Mouse (Mus musculus) CH12.LX (cell line): ENCODE results near the gene Myom1. TPM values are rescaled to one million over a fixed set of nuclear protein-coding genes. Genes with fewer than 3 reads are reported as not detected.

Experiments
- DNase-seq: peaks from one replicate; pipeline ENCODE4 v3.0.0-alpha.2; 2013; ENCODE audit errors: extremely low read depth
- H3K27ac ChIP-seq: 2 replicates; pipeline ENCODE4 v1.5.1; 2012; ENCODE audit warnings: low read depth, mild to moderate bottlenecking, control low read depth, moderate library complexity; ENCODE audit not compliant: insufficient read depth
- H3K27me3 ChIP-seq: replicated peaks from 2 replicates; pipeline ENCODE3; 2012; ENCODE audit warnings: inconsistent platforms
- H3K36me3 ChIP-seq, 2 experiments: replicated peaks in 1 of 2; 2 replicates each; pipeline versions ENCODE3 to v1.6.1; 2012; ENCODE audit warnings: inconsistent platforms in 1 of 2, low read length in 1 of 2, mild to moderate bottlenecking in 1 of 2, mixed read lengths in 1 of 2, moderate library complexity in 1 of 2; ENCODE audit not compliant: control insufficient read depth in 1 of 2, insufficient read depth in 1 of 2
- H3K4me1 ChIP-seq, 2 experiments: 2 replicates each; pipeline ENCODE4 v1.6.1; 2012; ENCODE audit warnings: inconsistent platforms in 1 of 2, moderate library complexity in 1 of 2; ENCODE audit not compliant: insufficient read depth in 2 of 2, control insufficient read depth in 1 of 2
- H3K4me2 ChIP-seq: 2 replicates; pipeline ENCODE4 v1.6.1; 2012; ENCODE audit warnings: low read depth, mild to moderate bottlenecking, control low read depth; ENCODE audit not compliant: poor library complexity, insufficient read depth, severe bottlenecking
- H3K4me3 ChIP-seq, 3 experiments: fragments of 150-350 bp in 1 of 3; sonication (generic) in 1 of 3; replicated peaks in 1 of 3; 2 replicates each; pipeline versions ENCODE3 to v1.5.1; 2011 to 2012; ENCODE audit warnings: low read depth in 2 of 3, low read length in 2 of 3, mild to moderate bottlenecking in 2 of 3, moderate library complexity in 2 of 3, control low read depth in 1 of 3, improper control_type of control experiment in 1 of 3, inconsistent platforms in 1 of 3, mixed read lengths in 1 of 3; ENCODE audit not compliant: poor library complexity in 1 of 3
- H3K79me2 ChIP-seq: replicated peaks from 2 replicates; pipeline ENCODE4 v1.6.1; 2012; ENCODE audit warnings: mild to moderate bottlenecking, moderate library complexity; ENCODE audit not compliant: control insufficient read depth, poor library complexity, insufficient read depth, severe bottlenecking; ENCODE audit errors: extremely low read depth
- H3K9ac ChIP-seq: 2 replicates; pipeline ENCODE4 v1.6.1; 2012; ENCODE audit warnings: low read depth, mild to moderate bottlenecking, control low read depth, moderate library complexity; ENCODE audit not compliant: insufficient read depth
- H3K9me3 ChIP-seq: replicated peaks from 2 replicates; pipeline ENCODE3; 2012; ENCODE audit warnings: low read length, inconsistent platforms, mixed read lengths
- CHD1 ChIP-seq: IDR thresholded peaks from 2 replicates; pipeline ENCODE4 v1.6.1; 2012; ENCODE audit warnings: low read depth, low read length, improper control_type of control experiment, inconsistent platforms
- CHD2 ChIP-seq: IDR thresholded peaks from 2 replicates; pipeline ENCODE4 v1.6.1; 2011; ENCODE audit warnings: low read length, improper control_type of control experiment
- ELF1 ChIP-seq: IDR thresholded peaks from 2 replicates; pipeline ENCODE4 v1.6.1; 2014; ENCODE audit warnings: low read depth, mild to moderate bottlenecking, inconsistent platforms, low read length, improper control_type of control experiment
- ETS1 ChIP-seq: conservative IDR thresholded peaks from 2 replicates; pipeline ENCODE4 v1.6.1; 2012; ENCODE audit warnings: low read depth, mild to moderate bottlenecking, inconsistent platforms, low read length, improper control_type of control experiment, moderate library complexity
- IRF4 ChIP-seq: IDR thresholded peaks from 2 replicates; pipeline ENCODE4 v1.6.1; 2014; ENCODE audit warnings: low read depth, mild to moderate bottlenecking, inconsistent platforms, low read length, improper control_type of control experiment
- JUN ChIP-seq: IDR thresholded peaks from 2 replicates; pipeline ENCODE4 v1.6.1; 2011; ENCODE audit warnings: low read depth, mild to moderate bottlenecking, low read length, improper control_type of control experiment, moderate library complexity; ENCODE audit not compliant: insufficient read depth
- JUND ChIP-seq: conservative IDR thresholded peaks from 2 replicates; pipeline ENCODE4 v1.6.1; 2011; ENCODE audit warnings: low read depth, low read length, improper control_type of control experiment
- MAFK ChIP-seq: IDR thresholded peaks from 2 replicates; pipeline ENCODE4 v1.6.1; 2011; ENCODE audit warnings: low read length, improper control_type of control experiment; ENCODE audit not compliant: insufficient replicate concordance
- MAX ChIP-seq: IDR thresholded peaks from 2 replicates; pipeline ENCODE4 v1.6.1; 2011; ENCODE audit warnings: low read length, improper control_type of control experiment
- MEF2A ChIP-seq: IDR thresholded peaks from 2 replicates; pipeline ENCODE4 v1.6.1; 2014; ENCODE audit warnings: low read depth, mild to moderate bottlenecking, inconsistent platforms, low read length, improper control_type of control experiment, borderline replicate concordance
- NELFE ChIP-seq: IDR thresholded peaks from 2 replicates; pipeline ENCODE4 v1.6.1; 2011; ENCODE audit warnings: low read depth, low read length, improper control_type of control experiment
- POLR2A ChIP-seq: IDR thresholded peaks from 2 replicates; pipeline ENCODE4 v1.6.1; 2011; ENCODE audit warnings: low read depth, mild to moderate bottlenecking, improper control_type of control experiment, low read length
- POLR2AphosphoS2 ChIP-seq: IDR thresholded peaks from 2 replicates; pipeline ENCODE4 v1.6.1; 2011; ENCODE audit warnings: low read depth, low read length, improper control_type of control experiment
- RAD21 ChIP-seq: IDR thresholded peaks from 2 replicates; pipeline ENCODE4 v1.6.1; 2011; ENCODE audit warnings: low read depth, mild to moderate bottlenecking, low read length, improper control_type of control experiment, moderate library complexity
- SIN3A ChIP-seq: IDR thresholded peaks from 2 replicates; pipeline ENCODE4 v1.6.1; 2012; ENCODE audit warnings: low read length, improper control_type of control experiment, inconsistent platforms
- UBTF ChIP-seq: IDR thresholded peaks from 2 replicates; pipeline ENCODE4 v1.6.1; 2012; ENCODE audit warnings: low read depth, mild to moderate bottlenecking, inconsistent platforms, low read length, improper control_type of control experiment, moderate library complexity
- USF2 ChIP-seq: conservative IDR thresholded peaks from 2 replicates; pipeline ENCODE4 v1.6.1; 2011; ENCODE audit warnings: low read depth, low read length, improper control_type of control experiment
- ZC3H11A ChIP-seq: IDR thresholded peaks from 2 replicates; pipeline ENCODE4 v1.6.1; 2012; ENCODE audit warnings: low read depth, mild to moderate bottlenecking, inconsistent platforms, low read length, improper control_type of control experiment
- ZKSCAN1 ChIP-seq: IDR thresholded peaks from 2 replicates; pipeline ENCODE4 v1.6.1; 2012; ENCODE audit warnings: low read depth, inconsistent platforms, low read length, improper control_type of control experiment, borderline replicate concordance
- ZMIZ1 ChIP-seq: IDR thresholded peaks from 2 replicates; pipeline ENCODE4 v1.6.1; 2012; ENCODE audit warnings: low read depth, mild to moderate bottlenecking, inconsistent platforms, low read length, improper control_type of control experiment
- ZNF384 ChIP-seq: IDR thresholded peaks from 2 replicates; pipeline ENCODE4 v1.6.1; 2012; ENCODE audit warnings: low read depth, low read length, improper control_type of control experiment, inconsistent platforms
- dilution Hi-C: fragments of 300-500 bp; cut with MboI; formaldehyde crosslinking; loops from 2 replicates; pipeline ENCODE4 v1.14.3; 2020; ENCODE audit warnings: low sequenced_read_pairs; ENCODE audit not compliant: extremely low pct_unique_long_range_greater_than_20kb, extremely low pct_ligation_motif_present
- in situ Hi-C: fragments of 300-500 bp; cut with MboI; formaldehyde crosslinking; loops from 3 replicates; pipeline ENCODE4 v1.14.3; 2019; ENCODE audit warnings: low sequenced_read_pairs, low pct_ligation_motif_present, low pct_unique_long_range_greater_than_20kb, mixed read lengths
- polyA plus RNA-seq: library from polyadenylated mRNA; unstranded; fragments of >175 nt; gene quantifications from 2 replicates; pipeline ENCODE4 v1.2.1, GENCODE M21; 2012; ENCODE audit warnings: low read depth; ENCODE audit not compliant: insufficient read length
- total RNA-seq, 2 experiments: library from RNA; depleted of rRNA; stranded (reverse); fragments of 300-350 nt in 1 of 2; fragments of >200 nt in 1 of 2; gene quantifications; 2 replicates each; pipeline ENCODE4 v1.2.3; 2012 to 2014

Myom1 gene
- total and polyA plus RNA-seq, 3 experiments, result 0.26 to 0.93 (median 0.55) TPM

DNA sequence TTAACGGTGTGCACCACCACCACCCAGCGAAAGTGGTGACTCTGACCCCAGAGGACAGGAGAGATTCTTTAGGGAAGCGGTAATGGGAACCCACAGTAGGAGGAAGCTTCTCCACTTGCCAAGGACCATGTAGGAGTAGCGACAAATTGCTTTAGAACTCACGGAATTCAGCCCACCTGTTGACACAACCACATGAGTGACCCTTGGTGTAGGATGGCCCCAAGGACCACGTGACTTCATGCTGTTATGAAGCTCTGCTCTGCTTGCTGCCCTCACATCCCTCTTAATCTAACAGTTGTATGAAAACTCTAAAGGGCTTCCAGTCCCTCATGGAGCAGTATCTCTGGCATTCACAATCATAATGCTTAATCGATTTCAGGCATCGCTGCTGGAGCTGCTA lies 46.9 kb downstream of the Myom1 start:
- Histone ChIP-seq H3K9ac (no peak overlapping the region), H3K9me3 (no peaks in the 10 kb centered on the region), H3K36me3 (no peaks in the 10 kb centered on the region), H3K4me1 (peaks cover 0 to 6% of the 10 kb centered on the region in 2 experiments; a peak in 1 of 4 replicates), H3K27me3 (no peaks in the 10 kb centered on the region), H3K79me2 (no peaks in the 10 kb centered on the region), H3K4me3 (no peak overlapping the region), H3K4me2 (no peak overlapping the region), H3K27ac (no peak overlapping the region)
- in situ Hi-C loops, result no loop called here
- TF ChIP-seq UBTF (no peak), SIN3A (no peak), USF2 (no peak), ZKSCAN1 (no peak), ZC3H11A (no peak)
- dilution Hi-C loops, result no loop called here
- no peak for DNase-seq

DNA sequence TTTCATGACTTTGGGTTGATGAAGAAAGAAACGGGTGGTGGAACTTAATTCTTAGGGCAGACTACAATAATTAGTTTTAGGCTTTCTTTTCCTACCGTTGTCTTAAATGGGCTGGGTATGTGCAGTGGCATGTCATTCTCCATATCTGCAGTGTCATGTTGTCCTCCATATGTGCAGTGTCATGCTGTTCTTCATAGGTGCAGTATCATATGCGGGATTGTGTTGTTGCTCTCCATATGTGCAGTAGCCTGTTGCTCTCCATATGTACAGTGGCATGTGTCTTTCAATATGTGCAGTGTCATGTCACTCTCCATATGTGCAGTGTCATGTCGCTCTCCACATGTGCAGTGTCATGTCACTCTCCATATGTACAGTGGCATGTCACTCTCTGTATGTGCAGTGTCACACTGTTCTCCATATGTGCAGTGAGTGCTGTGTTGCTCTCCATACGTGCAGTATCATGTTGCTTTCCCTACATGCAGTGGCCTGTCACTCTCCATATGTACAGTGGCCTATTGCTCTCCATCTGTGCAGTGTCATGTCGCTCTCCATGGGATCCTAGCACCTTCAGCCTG lies 50.8 kb downstream of the Myom1 start:
- H3K4me1 ChIP-seq, result peaks cover 0 to 4% of the 10 kb centered on the region in 2 experiments; a peak in 1 of 4 replicates
- no peak overlapping the region for H3K27ac ChIP-seq
- no peaks in the 10 kb centered on the region for H3K79me2 ChIP-seq
- H3K4me3 ChIP-seq, result no peak overlapping the region
- in situ Hi-C loops, result no loop called here
- no peak for DNase-seq
- dilution Hi-C loops, result no loop called here
- no peaks in the 10 kb centered on the region for H3K36me3 ChIP-seq
- H3K4me2 ChIP-seq, result no peak overlapping the region
- TF ChIP-seq MAFK (no peak), MEF2A (no peak), UBTF (no peak), RAD21 (no peak), CHD1 (no peak), POLR2AphosphoS2 (no peak), NELFE (no peak), IRF4 (no peak), ZMIZ1 (no peak), MAX (no peak), JUND (no peak), ETS1 (no peak), POLR2A (no peak), ZC3H11A (no peak), CHD2 (no peak), JUN (no peak), ELF1 (no peak), USF2 (no peak), ZNF384 (no peak)
- TF ChIP-seq, all 38 proteins: peak for 0
- Histone ChIP-seq H3K27me3 (no peaks in the 10 kb centered on the region), H3K9me3 (no peaks in the 10 kb centered on the region), H3K9ac (no peak overlapping the region)
